Mouse (Mus musculus) midbrain, embryonic 10.5 days (tissue): ENCODE results near the gene Fosl1. TPM values are rescaled to one million over a fixed set of nuclear protein-coding genes. Genes with fewer than 3 reads are reported as not detected.

Source experiments
- DNase-seq: peaks from one replicate; pipeline ENCODE4 v3.0.0-alpha.2; 2017; ENCODE audit warnings: low spot score
- H3K27ac ChIP-seq: fragments of 300-500 bp; sonication (generic); replicated peaks from 2 replicates; pipeline ENCODE4 v1.5.1; 2016; ENCODE audit warnings: mild to moderate bottlenecking
- H3K27me3 ChIP-seq: fragments of 300-500 bp; sonication (generic); 2 replicates; pipeline ENCODE4 v1.6.1; 2016; ENCODE audit warnings: low read depth, mild to moderate bottlenecking; ENCODE audit not compliant: poor library complexity, severe bottlenecking
- H3K36me3 ChIP-seq: fragments of 300-500 bp; sonication (generic); 2 replicates; pipeline ENCODE4 v1.6.1; 2016; ENCODE audit warnings: mild to moderate bottlenecking, moderate library complexity
- H3K4me1 ChIP-seq: fragments of 300-500 bp; sonication (generic); 2 replicates; pipeline ENCODE4 v1.6.1; 2016
- H3K4me3 ChIP-seq: fragments of 300-500 bp; sonication (generic); 2 replicates; pipeline ENCODE4 v1.5.1; 2016; ENCODE audit warnings: mild to moderate bottlenecking, moderate library complexity
- H3K9me3 ChIP-seq: fragments of 300-500 bp; sonication (generic); replicated peaks from 2 replicates; pipeline ENCODE4 v1.6.1; 2016; ENCODE audit warnings: mild to moderate bottlenecking
- WGBS: fragments of 180-500 bp; shearing (Covaris S2); methylation state at CpG from one replicate; pipeline ENCODE4 v1.1.7; 2016; 5-methylcytosine and 5-hydroxymethylcytosine counted together
- polyA plus RNA-seq: library from polyadenylated mRNA; unstranded; fragments of >200 nt; fragmentation: Nextera tagmentation; extraction: Ambion mirVana; gene quantifications from 2 replicates; pipeline ENCODE4 v1.2.1, GENCODE M21; 2016

Gene Fosl1
- polyA plus RNA-seq, 1 experiment from 2014 or later, result not detected

GRCm38 (mm10) chr19:5451766-5452165 is 4.4 kb downstream of the Fosl1 start:
- Histone ChIP-seq H3K36me3 (peaks cover 18% of the 10 kb centered on the region), H3K27ac (no peak overlapping the region), H3K4me3 (no peak overlapping the region), H3K27me3 (peaks cover 58% of the 10 kb centered on the region), H3K4me1 (peaks cover 40% of the 10 kb centered on the region), H3K9me3 (0 out of 2 replicates have a peak, but pooled peaks cover 4% of the 10 kb centered on the region)
- 83% methylated on average over 6 of the region's 6 CpGs for WGBS
- no peak for DNase-seq

GRCm38 (mm10) chr19:5455037-5455436 is 7.7 kb downstream of the Fosl1 start:
- WGBS, result 86% methylated on average over 12 of the region's 12 CpGs
- Histone ChIP-seq H3K36me3 (peaks cover 18% of the 10 kb centered on the region), H3K27ac (no peak overlapping the region), H3K4me3 (peak overlapping the region; percentile 68; the same call in 1 of the 2 replicates), H3K4me1 (peaks cover 41% of the 10 kb centered on the region), H3K27me3 (peaks cover 45% of the 10 kb centered on the region), H3K9me3 (no peaks in the 10 kb centered on the region)
- no peak for DNase-seq

GRCm38 (mm10) chr19:5455568-5455967 is 8.2 kb downstream of the Fosl1 start:
- Histone ChIP-seq H3K27ac (no peak overlapping the region), H3K36me3 (peaks cover 18% of the 10 kb centered on the region), H3K4me3 (peak overlapping the region; percentile 68), H3K4me1 (peaks cover 42% of the 10 kb centered on the region), H3K9me3 (no peaks in the 10 kb centered on the region), H3K27me3 (peaks cover 40% of the 10 kb centered on the region)
- WGBS, result 64% methylated on average over 8 of the region's 8 CpGs
- DNase-seq, result no peak

- Histone ChIP-seq H3K36me3 (peaks cover 18% of the 10 kb centered on the region), H3K27me3 (peaks cover 32% of the 10 kb centered on the region), H3K4me3 (peak overlapping the region; percentile 68), H3K27ac (peak overlapping the region; percentile 91), H3K9me3 (no peaks in the 10 kb centered on the region), H3K4me1 (peaks cover 49% of the 10 kb centered on the region)
- WGBS, result 5% methylated on average over 26 of the region's 26 CpGs
- DNase-seq, result peak; percentile 52
Measured at GRCm38 (mm10) chr19:5456241-5456921, 9.0 kb downstream of the Fosl1 start.

- Histone ChIP-seq H3K9me3 (no peaks in the 10 kb centered on the region), H3K27ac (peak overlapping the region; percentile 91), H3K27me3 (peaks cover 25% of the 10 kb centered on the region), H3K36me3 (peaks cover 21% of the 10 kb centered on the region), H3K4me1 (peaks cover 54% of the 10 kb centered on the region), H3K4me3 (peak overlapping the region; percentile 68)
- peak; percentile 95 for DNase-seq
- WGBS, result under 1% methylated on average over 70 of the region's 70 CpGs
Measured at GRCm38 (mm10) chr19:5456922-5457745, 9.8 kb downstream of the Fosl1 start.

GRCm38 (mm10) chr19:5457746-5458442 is 10.5 kb downstream of the Fosl1 start, which contains the start of gene Ccdc85b:
Ccdc85b (minus strand) TSS chr19:5457894.
- no peak for DNase-seq
- H3K9me3 ChIP-seq, result no peaks in the 10 kb centered on the region
- 15% methylated on average over 14 of the region's 14 CpGs for WGBS
- H3K4me1 ChIP-seq, result peaks cover 54% of the 10 kb centered on the region
- H3K4me3 ChIP-seq, result peak within 1 kb of the TSS; percentile 68
- H3K27me3 ChIP-seq, result peaks cover 25% of the 10 kb centered on the region
- peaks cover 28% of the 10 kb centered on the region for H3K36me3 ChIP-seq
- peak within 1 kb of the TSS; percentile 91 for H3K27ac ChIP-seq

GRCm38 (mm10) chr19:5459019-5459418 is 11.7 kb downstream of the Fosl1 start:
- 67% methylated on average over 7 of the region's 7 CpGs for WGBS
- no peak for DNase-seq
- peaks cover 59% of the 10 kb centered on the region for H3K4me1 ChIP-seq
- no peaks in the 10 kb centered on the region for H3K9me3 ChIP-seq
- H3K36me3 ChIP-seq, result peaks cover 35% of the 10 kb centered on the region
- H3K27ac ChIP-seq, result no peak overlapping the region
- no peak overlapping the region for H3K4me3 ChIP-seq
- H3K27me3 ChIP-seq, result peaks cover 25% of the 10 kb centered on the region

GRCm38 (mm10) chr19:5459896-5460295 is 12.5 kb downstream of the Fosl1 start:
- H3K27me3 ChIP-seq, result peaks cover 25% of the 10 kb centered on the region
- peak overlapping the region; percentile 83 for H3K27ac ChIP-seq
- 33% methylated on average over 3 of the region's 3 CpGs for WGBS
- DNase-seq, result no peak
- H3K9me3 ChIP-seq, result no peaks in the 10 kb centered on the region
- peaks cover 35% of the 10 kb centered on the region for H3K36me3 ChIP-seq
- peak overlapping the region; percentile 73 for H3K4me3 ChIP-seq
- peaks cover 60% of the 10 kb centered on the region for H3K4me1 ChIP-seq

GRCm38 (mm10) chr19:5460465-5460911 is 13.1 kb downstream of the Fosl1 start, which contains the start of gene Fibp:
Fibp (plus strand) TSS chr19:5460615.
- under 1% methylated on average over 32 of the region's 32 CpGs for WGBS
- Histone ChIP-seq H3K9me3 (no peaks in the 10 kb centered on the region), H3K36me3 (peaks cover 36% of the 10 kb centered on the region), H3K4me1 (peaks cover 54% of the 10 kb centered on the region), H3K27ac (peak within 1 kb of the TSS; percentile 83), H3K4me3 (peak within 1 kb of the TSS; percentile 73), H3K27me3 (peaks cover 22% of the 10 kb centered on the region)
- DNase-seq, result peak; percentile 93

GRCm38 (mm10) chr19:5461411-5461810 is 14.1 kb downstream of the Fosl1 start:
- Histone ChIP-seq H3K4me1 (peaks cover 45% of the 10 kb centered on the region), H3K4me3 (peak overlapping the region; percentile 73), H3K9me3 (no peaks in the 10 kb centered on the region), H3K27me3 (peaks cover 20% of the 10 kb centered on the region), H3K27ac (no peak overlapping the region), H3K36me3 (peaks cover 45% of the 10 kb centered on the region)
- no peak for DNase-seq
- WGBS, result 89% methylated on average over 6 of the region's 6 CpGs

GRCm38 (mm10) chr19:5463212-5463611 is 15.9 kb downstream of the Fosl1 start:
- WGBS, result 90% methylated on average over 9 of the region's 9 CpGs
- peaks cover 27% of the 10 kb centered on the region for H3K4me1 ChIP-seq
- peaks cover 58% of the 10 kb centered on the region for H3K36me3 ChIP-seq
- H3K9me3 ChIP-seq, result no peaks in the 10 kb centered on the region
- no peak for DNase-seq
- peak overlapping the region; percentile 14; the same call in 1 of the 2 replicates for H3K4me3 ChIP-seq
- peaks cover 17% of the 10 kb centered on the region for H3K27me3 ChIP-seq
- H3K27ac ChIP-seq, result no peak overlapping the region

- H3K36me3 ChIP-seq, result peaks cover 58% of the 10 kb centered on the region
Measured at GRCm38 (mm10) chr19:5463791-5464562, 16.6 kb downstream of the Fosl1 start.

More at GRCm38 (mm10) chr19:5463791-5464562, 16.6 kb downstream of the Fosl1 start:
- peaks cover 9% of the 10 kb centered on the region for H3K27me3 ChIP-seq
- peak overlapping the region; percentile 66 for H3K27ac ChIP-seq
- H3K4me3 ChIP-seq, result peak overlapping the region; percentile 35
- no peaks in the 10 kb centered on the region for H3K9me3 ChIP-seq
- peaks cover 27% of the 10 kb centered on the region for H3K4me1 ChIP-seq
- peak; percentile 78 for DNase-seq
- 58% methylated on average over 15 of the region's 15 CpGs for WGBS
